8 mouse cellular contexts compared by ENCODE assay signal in the genomic region with DNA sequence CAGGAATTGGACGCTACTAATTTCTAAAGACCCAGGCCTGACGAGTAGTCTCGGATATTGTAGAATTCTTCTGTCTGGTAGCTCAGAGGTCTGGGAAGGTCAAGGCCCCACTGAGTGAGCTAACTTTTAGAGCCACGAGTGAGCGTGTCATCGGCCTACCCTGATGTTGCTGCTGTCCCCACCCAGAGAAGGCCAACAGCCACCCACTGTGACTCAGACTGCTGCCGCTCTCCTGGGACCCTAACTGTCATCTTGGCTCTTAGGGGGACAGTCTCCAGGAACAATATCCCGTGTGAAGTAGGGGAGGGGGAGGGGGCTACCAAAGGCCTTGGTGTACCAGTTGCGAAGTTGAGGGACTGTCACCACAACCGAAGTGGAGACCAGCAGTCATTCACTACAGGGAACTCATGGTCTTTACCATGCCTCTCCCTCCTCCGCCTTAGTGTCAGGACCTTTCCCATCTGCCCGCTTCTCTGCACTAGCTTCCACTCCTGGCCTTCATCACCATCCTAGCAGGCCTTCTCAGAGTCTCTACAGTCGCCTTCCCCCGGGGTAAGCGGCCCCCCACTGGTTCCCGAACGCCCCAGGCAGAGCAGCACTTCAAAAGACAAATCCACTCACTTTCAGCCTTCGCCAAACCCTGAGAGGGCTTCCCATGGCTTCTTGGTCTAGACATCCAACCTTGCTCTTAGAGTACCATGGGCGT. TPM values are rescaled to one million over a fixed set of nuclear protein-coding genes. Genes with fewer than 3 reads are reported as not detected.
DNase-seq lines count a peak whose midpoint lies in the region; ATAC-seq lines count a peak whose summit lies in the region.

No protein-coding gene starts in this region.

- peak overlapping the region; percentile 32 for H3K4me3 ChIP-seq in kidney, embryonic 14.5 days (ENCODE audit: low read length)
- H3K4me3 ChIP-seq in hindbrain, embryonic 12.5 days = peak overlapping the region; percentile 30
- H3K4me3 ChIP-seq in midbrain, embryonic 14.5 days (replicated peaks; ENCODE audit: low read depth, low read length) = peak overlapping the region; percentile 29; the same call in 1 of the 2 replicates

- 0 out of 2 replicates have a peak overlapping the region, but pooled peaks have one; percentile 58 for H3K9ac ChIP-seq in kidney, embryonic 14.5 days (ENCODE audit: low read depth, low read length)
- peak overlapping the region; percentile 48; the same call in 1 of the 2 replicates for H3K9ac ChIP-seq in hindbrain, embryonic 12.5 days
- H3K9ac ChIP-seq in midbrain, embryonic 14.5 days (replicated peaks; ENCODE audit: low read length) = peak overlapping the region; percentile 54

- 32% methylated on average over 19 of the region's 19 CpGs for WGBS in kidney, embryonic 14.5 days
- WGBS in hindbrain, embryonic 12.5 days = 28% methylated on average over 19 of the region's 19 CpGs
- WGBS in midbrain, embryonic 14.5 days = 24% methylated on average over 19 of the region's 19 CpGs

- ATAC-seq in kidney, embryonic 14.5 days (ENCODE audit: low FRiP score, low TSS enrichment) = no peak
- ATAC-seq in common myeloid progenitor, adult 5-6 weeks (replicated peaks; ENCODE audit: low read depth, poor library complexity, severe bottlenecking) = 0 out of 2 replicates have a peak, but pooled peaks have one; percentile 0
- no peak for ATAC-seq in hindbrain, embryonic 12.5 days (ENCODE audit: low FRiP score)
- ATAC-seq in midbrain, embryonic 14.5 days (ENCODE audit: low FRiP score, low TSS enrichment) = no peak

- peaks cover 36% of the 10 kb centered on the region for H3K4me1 ChIP-seq in kidney, embryonic 14.5 days (ENCODE audit: control insufficient read depth, insufficient read depth, low read length)
- peaks cover 35% of the 10 kb centered on the region for H3K4me1 ChIP-seq in hindbrain, embryonic 12.5 days
- peaks cover 26% of the 10 kb centered on the region for H3K4me1 ChIP-seq in midbrain, embryonic 14.5 days (ENCODE audit: control insufficient read depth, insufficient read depth, low read length)

- peak overlapping the region; percentile 51 for H3K4me2 ChIP-seq in kidney, embryonic 14.5 days (replicated peaks; ENCODE audit: low read depth, low read length)
- H3K4me2 ChIP-seq in hindbrain, embryonic 12.5 days (replicated peaks) = peak overlapping the region; percentile 64
- H3K4me2 ChIP-seq in midbrain, embryonic 14.5 days (ENCODE audit: low read length) = peak overlapping the region; percentile 62

- DNase-seq in kidney, adult 8-10 months = no peak
- DNase-seq in midbrain, embryonic 14.5 days = no peak
- DNase-seq in gastrocnemius, postnatal 10 days = no peak
- DNase-seq in urinary bladder, postnatal 4 days (ENCODE audit: low spot score in 2 of 2) = no peak
- DNase-seq in right cerebral cortex, postnatal 4 days = no peak

- H3K36me3 ChIP-seq in kidney, embryonic 14.5 days (ENCODE audit: control insufficient read depth, insufficient read depth, low read length) = no peaks in the 10 kb centered on the region
- H3K36me3 ChIP-seq in hindbrain, embryonic 12.5 days = no peaks in the 10 kb centered on the region
- H3K36me3 ChIP-seq in midbrain, embryonic 14.5 days (ENCODE audit: control insufficient read depth, insufficient read depth, low read length) = peaks cover under 1% of the 10 kb centered on the region; the same call in 1 of the 2 replicates

- H3K27me3 ChIP-seq in kidney, embryonic 14.5 days (ENCODE audit: control insufficient read depth, insufficient read depth, low read length) = no peaks in the 10 kb centered on the region
- H3K27me3 ChIP-seq in hindbrain, embryonic 12.5 days = 0 out of 2 replicates have a peak, but pooled peaks cover 6% of the 10 kb centered on the region
- no peaks in the 10 kb centered on the region for H3K27me3 ChIP-seq in midbrain, embryonic 14.5 days (ENCODE audit: control insufficient read depth, insufficient read depth, low read length)

- peak overlapping the region; percentile 91 for H3K27ac ChIP-seq in kidney, embryonic 14.5 days (ENCODE audit: low read depth, low read length)
- H3K27ac ChIP-seq in hindbrain, embryonic 12.5 days = peak overlapping the region; percentile 80
- H3K27ac ChIP-seq in midbrain, embryonic 14.5 days (replicated peaks; ENCODE audit: low read depth, low read length) = peak overlapping the region; percentile 74

- H3K9me3 ChIP-seq in kidney, embryonic 14.5 days (ENCODE audit: control insufficient read depth, low read length) = no peaks in the 10 kb centered on the region
- no peaks in the 10 kb centered on the region for H3K9me3 ChIP-seq in hindbrain, embryonic 12.5 days (replicated peaks)
- H3K9me3 ChIP-seq in midbrain, embryonic 14.5 days (ENCODE audit: control insufficient read depth, low read length) = no peaks in the 10 kb centered on the region

RNA-seq across cellular contexts. Expression of a gene that starts 2.4 kb away (rescaled TPM):
- 39.2 and 39.5 TPM in 2 replicates for polyA plus RNA-seq in kidney, embryonic 14.5 days (2014; fragmentation: Nextera tagmentation; extraction: Ambion mirVana)
- 13.4 and 25.0 TPM in 2 replicates for total RNA-seq in common myeloid progenitor, adult 5-6 weeks (2017)
- polyA plus RNA-seq in hindbrain, embryonic 12.5 days (2016; fragmentation: Nextera tagmentation; extraction: Ambion mirVana) = 48.3 and 57.3 TPM in 2 replicates
- 47.7 and 48.7 TPM in 2 replicates for polyA plus RNA-seq in midbrain, embryonic 14.5 days (2014; fragmentation: Nextera tagmentation; extraction: Ambion mirVana)
- total RNA-seq in gastrocnemius, postnatal 10 days (2021) = 10 to 100 TPM in 1 of 2 experiments, 1 to 10 TPM in 1; 6.0 to 11.1 TPM

RNA-seq across cellular contexts. Expression of a gene that starts 2.5 kb away (rescaled TPM):
- polyA plus RNA-seq in kidney, embryonic 14.5 days (2014; fragmentation: Nextera tagmentation; extraction: Ambion mirVana) = not detected in 2 replicates
- total RNA-seq in common myeloid progenitor, adult 5-6 weeks (2017) = not detected in 2 replicates
- 0.18 TPM in 1 of 2 replicates, not detected in the other for polyA plus RNA-seq in hindbrain, embryonic 12.5 days (2016; fragmentation: Nextera tagmentation; extraction: Ambion mirVana)
- polyA plus RNA-seq in midbrain, embryonic 14.5 days (2014; fragmentation: Nextera tagmentation; extraction: Ambion mirVana) = not detected in 2 replicates
- total RNA-seq in gastrocnemius, postnatal 10 days (2021) = not detected

RNA-seq across cellular contexts. Expression of a gene that starts 39.7 kb away (rescaled TPM):
- polyA plus RNA-seq in kidney, embryonic 14.5 days (2014; fragmentation: Nextera tagmentation; extraction: Ambion mirVana) = 16.8 and 25.9 TPM in 2 replicates
- total RNA-seq in common myeloid progenitor, adult 5-6 weeks (2017) = 27.6 and 44.5 TPM in 2 replicates
- polyA plus RNA-seq in hindbrain, embryonic 12.5 days (2016; fragmentation: Nextera tagmentation; extraction: Ambion mirVana) = 29.4 and 33.2 TPM in 2 replicates
- polyA plus RNA-seq in midbrain, embryonic 14.5 days (2014; fragmentation: Nextera tagmentation; extraction: Ambion mirVana) = 42.0 and 54.0 TPM in 2 replicates
- 10 to 100 TPM in 1 of 2 experiments, 1 to 10 TPM in 1; 8.1 to 10.7 TPM for total RNA-seq in gastrocnemius, postnatal 10 days (2021)
